Comparison of ENCODE assay signal across 9 mouse cellular contexts in genomic region chr1:166280566-166280965, GRCm38 (mm10). TPM values are rescaled to one million over a fixed set of nuclear protein-coding genes. Genes with fewer than 3 reads are reported as not detected.
DNase-seq lines count a peak whose midpoint lies in the region; ATAC-seq and TF ChIP-seq lines count a peak whose summit lies in the region.
"Had no signal": no experiment of that assay in that cellular context is flagged by ENCODE, and none has a peak within 500 bp of the region (broad histone marks: within the 10 kb centered on the region; RNA-seq: fewer than 3 reads in every experiment).

No protein-coding gene starts in this region.

- peaks cover 77% of the 10 kb centered on the region for H3K4me1 ChIP-seq in forebrain, embryonic 13.5 days
- H3K4me1 ChIP-seq in neural tube, embryonic 11.5 days (ENCODE audit: control insufficient read depth, insufficient read depth, low read length), result peaks cover 53% of the 10 kb centered on the region

- no peak overlapping the region for H3K27ac ChIP-seq in gastrocnemius, adult 2 months
- H3K27ac ChIP-seq in forebrain, embryonic 13.5 days, result peak overlapping the region; percentile 93
- H3K27ac ChIP-seq in neural tube, embryonic 11.5 days (ENCODE audit: low read depth, low read length), result peak overlapping the region; percentile 83

- H3K9me3 ChIP-seq in forebrain, embryonic 13.5 days (replicated peaks), result no peaks in the 10 kb centered on the region
- H3K9me3 ChIP-seq in neural tube, embryonic 11.5 days (ENCODE audit: control insufficient read depth, low read length), result no peaks in the 10 kb centered on the region

- ATAC-seq in forebrain, embryonic 13.5 days, result peak; percentile 87
- ATAC-seq in neural tube, embryonic 11.5 days (ENCODE audit: insufficient read depth, low FRiP score, low TSS enrichment), result peak; percentile 51
- ATAC-seq in erythroblast, adult 5-6 weeks (replicated peaks; ENCODE audit: low FRiP score, poor library complexity, severe bottlenecking), result no peak

- 0% methylated on average over 1 of the region's 1 CpGs for WGBS in forebrain, embryonic 13.5 days
- WGBS in neural tube, embryonic 11.5 days, result 4% methylated on average over 1 of the region's 1 CpGs

- TF ChIP-seq CTCF in gastrocnemius, adult 2 months (IDR thresholded peaks at IDR 0.05), result no peak

- H3K4me3 ChIP-seq in gastrocnemius, adult 2 months, result no peak overlapping the region
- no peak overlapping the region for H3K4me3 ChIP-seq in forebrain, embryonic 13.5 days
- no peak overlapping the region for H3K4me3 ChIP-seq in neural tube, embryonic 11.5 days (ENCODE audit: low read depth, low read length)

- H3K27me3 ChIP-seq in forebrain, embryonic 13.5 days, result no peaks in the 10 kb centered on the region
- no peaks in the 10 kb centered on the region for H3K27me3 ChIP-seq in neural tube, embryonic 11.5 days (ENCODE audit: control insufficient read depth, insufficient read depth, low read length)

- intact Hi-C loops in gastrocnemius, adult 2 months (cut with DNase I), result no loop called here
- intact Hi-C loops in gastrocnemius, postnatal 36 days (cut with DNase I), result no loop called here

- no peak overlapping the region for H3K9ac ChIP-seq in forebrain, embryonic 13.5 days
- H3K9ac ChIP-seq in neural tube, embryonic 11.5 days (ENCODE audit: low read length), result no peak overlapping the region

- DNase-seq in gastrocnemius, adult 2 months, result peak; percentile 39
- DNase-seq in gastrocnemius, postnatal 36 days, result no peak
- peak; percentile 85 for DNase-seq in brain, embryonic 18.5 days (ENCODE audit: low read depth, low spot score)
- DNase-seq in layer of hippocampus, postnatal 14 days (ENCODE audit: low spot score in 2 of 2), result peak; percentile 73 to 92
- peak; percentile 74 for DNase-seq in neural tube, embryonic 11.5 days (ENCODE audit: low spot score)
- DNase-seq in B cell, adult 2 months, result no peak

- H3K4me2 ChIP-seq in forebrain, embryonic 13.5 days, result peak overlapping the region; percentile 42
- peak overlapping the region; percentile 21 for H3K4me2 ChIP-seq in neural tube, embryonic 11.5 days (ENCODE audit: low read depth)

- H3K36me3 ChIP-seq in forebrain, embryonic 13.5 days (ENCODE audit: poor library complexity, severe bottlenecking), result no peaks in the 10 kb centered on the region
- H3K36me3 ChIP-seq in neural tube, embryonic 11.5 days (ENCODE audit: control insufficient read depth, insufficient read depth, low read length), result no peaks in the 10 kb centered on the region

RNA-seq across cellular contexts. Expression of gene Ildr2, which starts 26.6 kb away (rescaled TPM):
- total RNA-seq in gastrocnemius, adult 2 months (2021), result 1 to 10 TPM; 1.3 to 2.5 TPM
- 1 to 10 TPM; 1.2 to 1.6 TPM for total RNA-seq in gastrocnemius, postnatal 36 days (2021)
- 4.5 and 5.3 TPM in 2 replicates for polyA plus RNA-seq in forebrain, embryonic 13.5 days (2015; fragmentation: Nextera tagmentation; extraction: Ambion mirVana)
- 10 to 100 TPM; 83.5 to 92.3 TPM for total RNA-seq in layer of hippocampus, postnatal 14 days (2021)
- polyA plus RNA-seq in neural tube, embryonic 11.5 days (2014; fragmentation: Nextera tagmentation; extraction: Ambion mirVana), result 4.6 and 5.1 TPM in 2 replicates
- total RNA-seq in erythroblast, adult 5-6 weeks (2015; ENCODE audit: low replicate concordance), result not detected in 2 replicates
- not detected in 2 replicates for total RNA-seq in erythroblast, adult 5-6 weeks (2017; ENCODE audit: low replicate concordance)

RNA-seq across cellular contexts. Expression of gene Mael, which starts 42.0 kb away (rescaled TPM):
- total RNA-seq in gastrocnemius, adult 2 months (2021), result not detected
- not detected for total RNA-seq in gastrocnemius, postnatal 36 days (2021)
- polyA plus RNA-seq in forebrain, embryonic 13.5 days (2015; fragmentation: Nextera tagmentation; extraction: Ambion mirVana), result not detected in 2 replicates
- total RNA-seq in layer of hippocampus, postnatal 14 days (2021), result not detected
- not detected in 2 replicates for polyA plus RNA-seq in neural tube, embryonic 11.5 days (2014; fragmentation: Nextera tagmentation; extraction: Ambion mirVana)
- total RNA-seq in erythroblast, adult 5-6 weeks (2015; ENCODE audit: low replicate concordance), result not detected in 2 replicates
- total RNA-seq in erythroblast, adult 5-6 weeks (2017; ENCODE audit: low replicate concordance), result not detected in 2 replicates
- polyA plus RNA-seq: spleen, adult 2 months had no signal

Comparison
In these comparisons a context has a peak if more than half of its experiments do, and no peak if none do; other contexts are left out.
1. DNase-seq: peak in gastrocnemius, adult 2 months (single experiment), brain, embryonic 18.5 days (single experiment), layer of hippocampus, postnatal 14 days (2 of 2) and neural tube, embryonic 11.5 days (single experiment); none in gastrocnemius, postnatal 36 days (0 of 2) and B cell, adult 2 months (0 of 2).
2. RNA of gene Ildr2, which starts 26.6 kb away (total RNA-seq): 83.5 to 92.3 TPM in layer of hippocampus, postnatal 14 days; 1.3 to 2.5 TPM in gastrocnemius, adult 2 months, 1.2 to 1.6 TPM in gastrocnemius, postnatal 36 days and not detected in erythroblast, adult 5-6 weeks; every median in the first group is over 10 times any median in the second.